Mouse (Mus musculus) lung, postnatal 0 days (tissue): ENCODE measurements around the gene Iqcf3. TPM values are rescaled to one million over a fixed set of nuclear protein-coding genes. Genes with fewer than 3 reads are reported as not detected.
A peak's percentile ranks its signal among the peaks of the same experiment; 100 is the strongest.
"Not testable (repeated sequence)": the region's sequence is repeated elsewhere in the genome, so short reads cannot be mapped to it uniquely, and the experiment has no call there.

Experiments
- ATAC-seq: fragments of 200-750 bp; cut with Nextera tagmentation; 2 replicates; pipeline ENCODE4 v1.8.0; 2017; ENCODE audit warnings: moderate library complexity
- DNase-seq: peaks from one replicate; pipeline ENCODE4 v3.0.0-alpha.2; 2016; ENCODE audit warnings: low spot score
- H3K27ac ChIP-seq: fragments of 300-500 bp; sonication (generic); 2 replicates; pipeline ENCODE4 v1.5.1; 2014; ENCODE audit warnings: antibody characterized with exemption, mild to moderate bottlenecking, low read length, mixed read lengths
- H3K27me3 ChIP-seq: fragments of 300-500 bp; sonication (generic); replicated peaks from 2 replicates; pipeline ENCODE4 v1.6.1; 2014; ENCODE audit warnings: low read length, mixed read lengths; ENCODE audit not compliant: insufficient read depth
- H3K36me3 ChIP-seq: fragments of 300-500 bp; sonication (generic); 2 replicates; pipeline ENCODE4 v1.6.1; 2014; ENCODE audit warnings: low read length, mixed read lengths; ENCODE audit not compliant: insufficient read depth
- H3K4me1 ChIP-seq: fragments of 300-500 bp; sonication (generic); 2 replicates; pipeline ENCODE4 v1.6.1; 2014; ENCODE audit warnings: antibody characterized with exemption, low read depth, low read length, mixed read lengths; ENCODE audit not compliant: insufficient read depth
- H3K4me2 ChIP-seq: fragments of 300-500 bp; sonication (generic); replicated peaks from 2 replicates; pipeline ENCODE4 v1.6.1; 2014; ENCODE audit warnings: low read depth, mild to moderate bottlenecking, low read length, moderate library complexity, mixed read lengths
- H3K4me3 ChIP-seq: fragments of 300-500 bp; sonication (generic); 2 replicates; pipeline ENCODE4 v1.5.1; 2014; ENCODE audit warnings: low read depth, low read length
- H3K9ac ChIP-seq: fragments of 300-500 bp; sonication (generic); replicated peaks from 2 replicates; pipeline ENCODE4 v1.6.1; 2014; ENCODE audit warnings: low read depth, mild to moderate bottlenecking
- H3K9me3 ChIP-seq: fragments of 300-500 bp; sonication (generic); 2 replicates; pipeline ENCODE4 v1.6.1; 2016; ENCODE audit warnings: low read length, mixed read lengths
- CTCF ChIP-seq: IDR thresholded peaks from 2 replicates; pipeline ENCODE4 v1.5.1; 2016; ENCODE audit warnings: antibody characterized with exemption, mild to moderate bottlenecking
- EP300 ChIP-seq: IDR thresholded peaks from 2 replicates; pipeline ENCODE4 v1.6.1; 2016; ENCODE audit warnings: antibody characterized with exemption, mild to moderate bottlenecking, control low read depth
- WGBS: fragments of 180-500 bp; shearing (Covaris S2); extraction: QIAGEN DNeasy Blood & Tissue Kit; methylation state at CpG from one replicate; pipeline ENCODE4 v1.1.7; 2014; 5-methylcytosine and 5-hydroxymethylcytosine counted together
- polyA plus RNA-seq: library from polyadenylated mRNA; unstranded; fragments of >200 nt; fragmentation: Nextera tagmentation; extraction: Ambion mirVana; gene quantifications from 2 replicates; pipeline ENCODE4 v1.2.1, GENCODE M21; 2015

The Iqcf3 gene
- not detected in 2 replicates for polyA plus RNA-seq

DNA sequence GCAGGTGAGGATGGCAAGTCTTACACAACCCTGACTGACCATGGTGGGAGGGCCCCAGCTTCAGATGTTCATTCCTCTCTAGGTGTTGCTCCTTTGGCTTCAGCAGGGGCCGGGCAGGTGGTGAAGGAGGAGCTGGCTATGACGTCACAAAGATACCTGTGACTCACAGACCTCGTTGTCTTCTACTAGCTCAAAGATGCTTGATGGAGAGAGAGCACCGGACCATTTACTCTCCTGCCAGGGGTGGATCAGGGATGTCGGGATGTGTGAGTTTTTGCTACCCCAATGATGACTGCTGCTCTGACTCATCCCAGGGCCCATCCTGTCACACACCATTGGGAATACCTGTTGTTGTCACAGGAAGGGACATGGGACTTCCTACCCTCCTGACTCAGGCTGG, at the start of gene Iqcf3:
TSS of gene Iqcf3 (minus strand) at position 101 of the 400 bp plus-strand sequence.
- DNase-seq (no peak), ATAC-seq (no peak)
- TF ChIP-seq CTCF: no peak
- no peak for TF ChIP-seq EP300
- Histone ChIP-seq H3K4me2 (no peak within 1 kb of the TSS), H3K9ac (no peak within 1 kb of the TSS), H3K9me3 (no peaks in the 10 kb centered on the region), H3K4me1 (no peaks in the 10 kb centered on the region), H3K4me3 (no peak within 1 kb of the TSS), H3K27ac (no peak within 1 kb of the TSS), H3K27me3 (no peaks in the 10 kb centered on the region), H3K36me3 (no peaks in the 10 kb centered on the region)
- 88% methylated on average over 5 of the region's 5 CpGs for WGBS

DNA sequence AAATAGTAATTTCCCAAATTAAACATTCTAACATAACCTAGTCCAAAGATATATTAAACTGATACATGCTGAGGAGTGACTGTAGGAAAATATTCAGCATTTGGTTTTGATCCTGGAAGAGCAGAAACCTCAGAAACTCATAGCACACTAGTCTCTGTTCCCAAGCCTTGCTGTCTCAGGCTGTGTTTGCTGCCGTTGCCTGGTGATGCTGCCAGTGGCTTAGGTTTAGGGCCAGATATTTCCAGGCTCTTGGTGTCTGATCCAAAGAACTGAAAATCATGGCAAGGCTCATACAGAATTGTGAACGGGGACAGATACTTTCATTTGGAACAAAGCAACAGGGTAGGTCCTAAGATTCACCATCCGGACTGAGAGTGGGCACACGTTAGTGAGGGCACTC, 49.3 kb upstream of the Iqcf3 start:
- no peaks in the 10 kb centered on the region for H3K27me3 ChIP-seq
- H3K27ac ChIP-seq: no peak overlapping the region
- DNase-seq (no peak), ATAC-seq (no peak)
- no peak overlapping the region for H3K4me3 ChIP-seq
- H3K4me1 ChIP-seq: no peaks in the 10 kb centered on the region
- no peak for TF ChIP-seq EP300
- TF ChIP-seq CTCF: no peak
- H3K4me2 ChIP-seq: no peak overlapping the region
- no peaks in the 10 kb centered on the region for H3K36me3 ChIP-seq
- 71% methylated on average over 4 of the region's 4 CpGs for WGBS
- no peaks in the 10 kb centered on the region for H3K9me3 ChIP-seq
- no peak overlapping the region for H3K9ac ChIP-seq

DNA sequence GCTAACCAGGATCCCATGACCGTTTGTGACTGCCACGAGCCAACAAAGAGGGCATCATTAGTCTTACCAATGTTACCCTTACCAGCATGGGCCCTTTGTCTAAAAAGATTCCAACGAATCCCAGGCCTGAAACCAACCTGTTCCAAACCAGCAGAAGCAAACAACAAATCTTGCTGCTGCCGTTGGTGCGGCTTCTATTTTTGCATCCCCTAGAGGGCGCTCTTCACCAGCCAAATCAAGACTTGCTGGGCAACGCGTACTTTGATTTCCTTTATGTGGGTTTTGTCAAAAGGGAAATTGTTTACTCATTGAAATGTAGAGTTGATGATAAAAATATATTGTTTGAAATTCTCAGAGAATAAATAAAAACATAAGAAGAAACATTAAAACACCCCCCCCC, 39.1 kb upstream of the Iqcf3 start:
- H3K27me3 ChIP-seq: no peaks in the 10 kb centered on the region
- DNase-seq: peak; percentile 58
- 26% methylated on average over 8 of the region's 8 CpGs for WGBS
- no peak for ATAC-seq
- H3K9ac ChIP-seq: no peak overlapping the region
- H3K4me3 ChIP-seq: no peak overlapping the region
- no peak overlapping the region for H3K27ac ChIP-seq
- H3K36me3 ChIP-seq: no peaks in the 10 kb centered on the region
- no peaks in the 10 kb centered on the region for H3K4me1 ChIP-seq
- no peak overlapping the region for H3K4me2 ChIP-seq
- TF ChIP-seq CTCF: peak; percentile 75
- TF ChIP-seq EP300: no peak
- H3K9me3 ChIP-seq: no peaks in the 10 kb centered on the region

DNA sequence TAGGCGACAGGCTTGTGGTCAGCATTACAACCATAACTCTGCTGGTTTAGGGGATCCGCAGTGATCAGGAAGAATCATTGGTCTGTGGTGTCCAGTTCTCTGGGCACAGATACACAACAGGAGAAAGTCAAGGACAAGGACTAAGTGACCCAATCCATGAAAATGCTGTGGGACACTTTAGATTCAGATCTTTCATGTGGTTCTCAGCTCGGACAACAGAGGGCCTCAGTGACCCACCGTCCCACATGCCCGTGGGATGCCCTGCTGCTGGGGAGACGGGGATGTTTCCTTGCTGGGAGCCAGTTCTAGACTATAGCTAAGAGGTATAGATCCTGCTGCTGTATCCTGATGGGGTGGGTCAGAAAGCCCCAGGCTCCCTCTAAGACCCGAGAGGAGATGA, 37.0 kb upstream of the Iqcf3 start:
- TF ChIP-seq CTCF: peak; percentile 18; the same call in 1 of the 2 replicates
- no peak for TF ChIP-seq EP300
- Histone ChIP-seq H3K36me3 (no peaks in the 10 kb centered on the region), H3K4me2 (no peak overlapping the region), H3K9ac (no peak overlapping the region), H3K27ac (no peak overlapping the region), H3K4me1 (no peaks in the 10 kb centered on the region), H3K4me3 (no peak overlapping the region), H3K27me3 (no peaks in the 10 kb centered on the region), H3K9me3 (no peaks in the 10 kb centered on the region)
- WGBS: 36% methylated on average over 7 of the region's 7 CpGs
- ATAC-seq (no peak), DNase-seq (no peak)

DNA sequence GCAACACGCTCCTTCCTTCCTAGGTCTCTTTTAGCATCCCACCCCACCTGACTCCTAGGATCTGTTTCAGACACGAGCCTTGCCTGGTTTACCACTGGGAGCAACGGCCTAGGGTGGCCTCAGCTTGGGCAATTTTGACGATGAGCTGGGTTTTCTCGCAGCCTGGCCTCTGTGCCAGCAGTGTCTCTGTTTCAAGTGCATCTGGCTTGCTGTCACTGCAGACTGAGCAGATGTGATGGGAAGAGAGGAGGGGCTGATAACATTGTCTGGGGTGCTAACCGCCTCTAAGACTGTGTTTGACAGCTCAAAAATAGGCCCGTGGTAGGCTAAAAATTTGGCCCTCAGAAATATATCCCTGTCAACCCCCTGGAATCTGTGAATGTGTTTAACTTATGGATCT, 34.4 kb upstream of the Iqcf3 start:
- Histone ChIP-seq H3K27me3 (no peaks in the 10 kb centered on the region), H3K27ac (no peak overlapping the region), H3K4me2 (no peak overlapping the region), H3K4me1 (no peaks in the 10 kb centered on the region), H3K36me3 (no peaks in the 10 kb centered on the region), H3K9me3 (no peaks in the 10 kb centered on the region), H3K9ac (no peak overlapping the region), H3K4me3 (no peak overlapping the region)
- TF ChIP-seq EP300 (no peak), CTCF (no peak)
- DNase-seq (no peak), ATAC-seq (no peak)
- WGBS: 61% methylated on average over 7 of the region's 7 CpGs

DNA sequence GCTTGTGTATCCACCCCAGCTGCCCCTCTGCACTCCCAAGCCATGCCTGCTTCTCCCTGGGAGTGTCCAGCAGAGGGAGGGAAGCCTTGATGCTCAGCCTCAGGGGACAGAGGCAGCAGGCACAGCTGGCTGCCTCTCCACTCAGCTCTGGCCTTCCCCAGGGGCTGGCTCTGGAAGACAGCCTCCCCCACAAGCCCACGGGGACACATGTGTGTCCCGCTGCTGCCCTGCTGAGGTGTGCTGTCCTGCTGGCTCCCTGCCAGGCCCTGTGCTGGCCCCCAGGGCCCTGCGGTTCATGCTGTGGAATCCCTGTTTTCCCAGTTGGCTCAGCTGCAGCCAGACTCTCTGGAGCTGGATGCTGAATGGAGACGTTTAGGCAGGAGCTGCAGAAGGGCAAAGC, 34.0 kb upstream of the Iqcf3 start:
- not testable (repeated sequence) for ATAC-seq, DNase-seq

DNA sequence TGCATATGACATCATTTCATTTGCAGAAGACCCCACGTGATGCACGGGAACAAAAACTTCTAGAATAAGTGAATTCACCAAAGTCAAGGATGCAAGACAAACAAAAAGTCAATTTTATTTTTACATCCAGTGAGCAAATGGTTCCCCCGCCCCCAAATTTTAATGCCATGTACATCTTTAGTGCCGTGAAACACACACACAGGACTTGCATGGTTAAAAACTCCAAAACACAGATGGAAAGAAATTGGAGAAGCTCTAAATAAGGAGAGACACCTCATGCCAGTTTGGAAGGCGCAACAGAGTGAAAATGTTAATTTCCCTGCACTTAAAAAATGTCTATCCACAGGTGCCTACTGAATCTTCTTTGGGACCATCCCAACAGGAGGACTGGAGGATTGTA, 30.7 kb upstream of the Iqcf3 start:
- Histone ChIP-seq H3K4me1 (no peaks in the 10 kb centered on the region), H3K27me3 (no peaks in the 10 kb centered on the region), H3K4me3 (no peak overlapping the region), H3K9me3 (no peaks in the 10 kb centered on the region), H3K4me2 (no peak overlapping the region), H3K36me3 (no peaks in the 10 kb centered on the region), H3K27ac (no peak overlapping the region), H3K9ac (no peak overlapping the region)
- WGBS: 90% methylated on average over 5 of the region's 5 CpGs
- ATAC-seq (no peak), DNase-seq (no peak)
- TF ChIP-seq EP300 (no peak), CTCF (no peak)

More for the DNA sequence above, 34.0 kb upstream of the Iqcf3 start:
- H3K27me3 ChIP-seq, H3K4me2 ChIP-seq, H3K36me3 ChIP-seq, H3K4me3 ChIP-seq, H3K9ac ChIP-seq, H3K27ac ChIP-seq, H3K9me3 ChIP-seq, H3K4me1 ChIP-seq: not testable (repeated sequence)
- 3% methylated on average over 4 of the region's 4 CpGs for WGBS
